Mouse (Mus musculus) myocyte (in vitro differentiated cells): ENCODE data around the gene Muc13.

ENCODE experiments used
- MAX ChIP-seq: IDR thresholded peaks from one replicate; pipeline ENCODE4 v1.6.1; 2011; ENCODE audit warnings: low read depth, mild to moderate bottlenecking, control low read depth
- MYOD1 ChIP-seq, 3 experiments: IDR thresholded peaks; one replicate each; pipeline ENCODE4 v1.6.1; 2011; ENCODE audit warnings: control low read depth in 2 of 3, low read depth in 2 of 3, mild to moderate bottlenecking in 2 of 3, moderate library complexity in 1 of 3; ENCODE audit not compliant: insufficient read length in 2 of 3, control insufficient read depth in 1 of 3
- POLR2A ChIP-seq: IDR thresholded peaks from one replicate; pipeline ENCODE4 v1.6.1; 2011; ENCODE audit warnings: low read depth, mild to moderate bottlenecking, control low read depth, moderate library complexity; ENCODE audit not compliant: insufficient read length
- TCF3 ChIP-seq: IDR thresholded peaks from one replicate; pipeline ENCODE4 v1.6.1; 2011; ENCODE audit warnings: low read depth, control low read depth; ENCODE audit not compliant: insufficient read length
- USF1 ChIP-seq: IDR thresholded peaks from one replicate; pipeline ENCODE4 v1.6.1; 2011; ENCODE audit warnings: low read depth, mild to moderate bottlenecking, control low read depth, moderate library complexity

GRCm38 (mm10) chr16:33832728-33833428, 39.0 kb downstream of the Muc13 start:
- TF ChIP-seq TCF3 (no peak), POLR2A (no peak), MAX (no peak), MYOD1 (IDR thresholded peaks at IDR 0.05; ENCODE audit: control insufficient read depth in 1 of 3, insufficient read length in 2 of 3, low read depth in 2 of 3) (no peak), USF1 (no peak)
